Mouse (Mus musculus) hindbrain, postnatal 0 days (tissue): ENCODE results near the gene Bphl. TPM values are rescaled to one million over a fixed set of nuclear protein-coding genes. Genes with fewer than 3 reads are reported as not detected.
A peak's percentile ranks its signal among the peaks of the same experiment; 100 is the strongest.

Experiments
- ATAC-seq: fragments of 200-750 bp; cut with Nextera tagmentation; 2 replicates; pipeline ENCODE4 v1.8.0; 2017; ENCODE audit warnings: mild to moderate bottlenecking, moderate TSS enrichment, moderate library complexity
- DNase-seq: peaks from one replicate; pipeline ENCODE4 v3.0.0-alpha.2; 2015; ENCODE audit warnings: low spot score
- H3K27ac ChIP-seq: fragments of 300-500 bp; sonication (generic); 2 replicates; pipeline ENCODE4 v1.5.1; 2014; ENCODE audit warnings: mild to moderate bottlenecking
- H3K27me3 ChIP-seq: fragments of 300-500 bp; sonication (generic); 2 replicates; pipeline ENCODE4 v1.6.1; 2014; ENCODE audit warnings: low read length, mixed read lengths; ENCODE audit not compliant: insufficient read depth
- H3K36me3 ChIP-seq: fragments of 300-500 bp; sonication (generic); 2 replicates; pipeline ENCODE4 v1.6.1; 2014; ENCODE audit warnings: low read length, mixed read lengths; ENCODE audit not compliant: insufficient read depth
- H3K4me1 ChIP-seq: fragments of 300-500 bp; sonication (generic); 2 replicates; pipeline ENCODE4 v1.6.1; 2014; ENCODE audit warnings: antibody characterized with exemption, low read length, mixed read lengths; ENCODE audit not compliant: insufficient read depth
- H3K4me2 ChIP-seq: fragments of 300-500 bp; sonication (generic); 2 replicates; pipeline ENCODE4 v1.6.1; 2014; ENCODE audit warnings: low read depth, mild to moderate bottlenecking, low read length, moderate library complexity, mixed read lengths
- H3K4me3 ChIP-seq: fragments of 300-500 bp; sonication (generic); 2 replicates; pipeline ENCODE4 v1.5.1; 2014; ENCODE audit warnings: low read length
- H3K9ac ChIP-seq: fragments of 300-500 bp; sonication (generic); replicated peaks from 2 replicates; pipeline ENCODE4 v1.6.1; 2014; ENCODE audit warnings: mild to moderate bottlenecking, low read length, moderate library complexity, mixed read lengths
- H3K9me3 ChIP-seq: fragments of 300-500 bp; sonication (generic); 2 replicates; pipeline ENCODE4 v1.6.1; 2016; ENCODE audit warnings: low read length, mixed read lengths
- CTCF ChIP-seq: IDR thresholded peaks from 2 replicates; pipeline ENCODE4 v1.5.1; 2016; ENCODE audit warnings: antibody characterized with exemption, control low read depth, low read depth
- WGBS: fragments of 180-500 bp; shearing (Covaris S2); extraction: QIAGEN DNeasy Blood & Tissue Kit; methylation state at CpG from one replicate; pipeline ENCODE4 v1.1.7; 2014; 5-methylcytosine and 5-hydroxymethylcytosine counted together
- polyA plus RNA-seq: library from polyadenylated mRNA; unstranded; fragments of >200 nt; fragmentation: Nextera tagmentation; extraction: Ambion mirVana; gene quantifications from 2 replicates; pipeline ENCODE4 v1.2.1, GENCODE M21; 2015
- total RNA-seq: library from RNA; depleted of rRNA; stranded (reverse); fragments of >200 nt; gene quantifications from 2 replicates; pipeline ENCODE4 v1.2.3, GENCODE M21; 2014

Gene Bphl
- total and polyA plus RNA-seq, 2 experiments from 2014 or later = 50.4 to 60.7 TPM

GRCm38 (mm10) chr13:34076561-34077491 lies 39.4 kb downstream of the Bphl start:
- Histone ChIP-seq H3K27me3 (no peaks in the 10 kb centered on the region), H3K4me1 (no peaks in the 10 kb centered on the region), H3K9me3 (no peaks in the 10 kb centered on the region), H3K36me3 (no peaks in the 10 kb centered on the region; the same call in 1 of the 2 replicates), H3K27ac (peak overlapping the region; percentile 96), H3K9ac (peak overlapping the region; percentile 97), H3K4me2 (peak overlapping the region; percentile 78), H3K4me3 (peak overlapping the region; percentile 91)
- no peak for TF ChIP-seq CTCF
- peak; percentile 78 for DNase-seq
- WGBS = 12% methylated on average over 20 of the region's 20 CpGs
- peak; percentile 76 for ATAC-seq

GRCm38 (mm10) chr13:34077492-34078271 lies 40.3 kb downstream of the Bphl start, which contains the start of gene Tubb2a:
Tubb2a (minus strand) TSS chr13:34078007.
- H3K27ac ChIP-seq = peak within 1 kb of the TSS; percentile 96
- peak within 1 kb of the TSS; percentile 97 for H3K9ac ChIP-seq
- H3K9me3 ChIP-seq = no peaks in the 10 kb centered on the region
- H3K4me3 ChIP-seq = peak within 1 kb of the TSS; percentile 91
- under 1% methylated on average over 45 of the region's 45 CpGs for WGBS
- H3K4me1 ChIP-seq = no peaks in the 10 kb centered on the region
- peak; percentile 91 for ATAC-seq
- TF ChIP-seq CTCF = peak; percentile 45
- H3K27me3 ChIP-seq = no peaks in the 10 kb centered on the region
- DNase-seq = peak; percentile 96
- peak within 1 kb of the TSS; percentile 78 for H3K4me2 ChIP-seq
- no peaks in the 10 kb centered on the region; the same call in 1 of the 2 replicates for H3K36me3 ChIP-seq

DNA sequence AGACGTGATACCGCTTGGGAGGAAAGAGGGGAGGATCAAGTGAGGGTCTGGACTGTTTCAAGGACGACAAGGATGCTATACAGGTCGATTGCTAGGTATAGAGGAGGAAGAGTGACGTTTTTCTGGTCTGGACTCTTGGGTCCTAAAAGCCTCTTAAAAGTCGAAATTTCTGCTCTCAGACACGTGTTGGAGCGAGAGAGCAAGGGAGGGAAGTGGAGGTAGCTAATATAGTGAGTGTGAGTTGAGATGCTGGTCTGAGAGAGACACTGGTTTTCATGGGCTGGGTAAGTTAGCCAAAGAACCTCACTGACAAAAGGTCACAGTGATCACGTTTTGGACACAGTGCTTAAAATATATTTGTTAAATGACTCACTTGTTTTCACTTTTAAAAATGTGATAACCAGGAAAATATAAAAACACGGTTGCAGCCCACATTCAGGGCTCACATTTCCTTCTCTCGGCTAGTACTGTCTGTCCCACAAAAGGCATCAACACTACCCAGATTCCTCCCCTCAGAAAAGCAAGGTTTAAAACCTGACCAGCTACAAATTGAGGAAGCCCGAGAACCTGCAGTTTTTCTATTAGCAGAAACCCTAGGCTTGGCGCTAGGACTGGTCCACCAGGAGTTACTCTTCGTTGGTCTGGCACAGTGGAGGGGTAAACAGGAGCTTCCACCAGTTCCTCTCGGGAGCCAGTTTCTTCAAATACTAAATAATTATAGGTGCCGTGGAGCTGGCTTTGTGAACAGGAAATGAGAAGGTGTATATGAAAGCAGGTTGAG lies 41.3 kb downstream of the Bphl start:
- TF ChIP-seq CTCF = no peak
- H3K4me3 ChIP-seq = peak overlapping the region; percentile 91
- H3K27me3 ChIP-seq = no peaks in the 10 kb centered on the region
- H3K36me3 ChIP-seq = no peaks in the 10 kb centered on the region; the same call in 1 of the 2 replicates
- no peaks in the 10 kb centered on the region for H3K9me3 ChIP-seq
- peak overlapping the region; percentile 97 for H3K9ac ChIP-seq
- peak; percentile 16; the same call in 1 of the 2 replicates for ATAC-seq
- H3K4me2 ChIP-seq = peak overlapping the region; percentile 78
- WGBS = 40% methylated on average over 16 of the region's 16 CpGs
- peak overlapping the region; percentile 96 for H3K27ac ChIP-seq
- H3K4me1 ChIP-seq = no peaks in the 10 kb centered on the region
- DNase-seq = no peak

DNA sequence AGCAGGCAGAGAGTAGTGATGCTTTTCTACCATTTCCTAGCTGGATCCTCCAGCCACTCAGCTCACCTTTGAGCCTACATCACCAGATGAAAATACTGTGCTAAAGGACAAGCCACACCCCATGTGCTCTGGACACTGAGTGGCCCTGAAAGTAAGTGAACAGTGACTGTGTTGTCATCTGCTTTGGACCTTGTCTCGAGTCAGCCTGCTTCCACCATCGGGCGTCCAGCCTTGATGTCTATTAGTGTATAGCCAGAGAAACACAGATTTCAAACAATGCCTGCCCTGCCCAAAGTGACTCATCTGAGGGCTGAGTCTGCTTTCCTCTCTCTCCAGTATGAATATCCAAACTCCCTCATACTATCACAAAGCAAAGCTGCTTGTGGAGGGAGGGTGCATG lies 42.4 kb downstream of the Bphl start:
- H3K9me3 ChIP-seq = no peaks in the 10 kb centered on the region
- no peak overlapping the region for H3K27ac ChIP-seq
- H3K4me3 ChIP-seq = no peak overlapping the region
- H3K36me3 ChIP-seq = no peaks in the 10 kb centered on the region
- no peak overlapping the region for H3K4me2 ChIP-seq
- no peaks in the 10 kb centered on the region for H3K4me1 ChIP-seq
- TF ChIP-seq CTCF = no peak
- no peaks in the 10 kb centered on the region for H3K27me3 ChIP-seq
- no peak overlapping the region for H3K9ac ChIP-seq
- DNase-seq (no peak), ATAC-seq (no peak)
- 84% methylated on average over 3 of the region's 3 CpGs for WGBS

DNA sequence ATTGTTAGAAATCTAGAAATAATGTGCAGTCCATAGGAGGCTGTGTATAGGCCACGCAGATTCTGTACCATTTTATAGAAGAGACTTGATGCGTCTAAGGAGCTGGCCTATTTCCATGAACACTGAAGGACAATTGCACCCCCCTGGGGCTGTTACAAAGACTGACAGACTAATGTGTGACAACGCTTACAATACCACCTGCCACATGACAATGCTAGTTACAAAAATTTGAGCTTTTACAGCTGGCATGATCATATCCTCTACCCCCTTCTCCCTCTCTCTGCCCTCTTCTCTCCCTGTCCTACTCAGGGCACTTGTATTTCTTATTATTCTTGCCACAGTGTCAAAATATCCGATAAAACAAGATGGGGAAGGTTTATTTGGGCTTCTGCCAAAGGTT lies 44.5 kb downstream of the Bphl start:
- DNase-seq = no peak

GRCm38 (mm10) chr13:34084026-34084750 lies 46.8 kb downstream of the Bphl start:
- no peaks in the 10 kb centered on the region for H3K27me3 ChIP-seq
- DNase-seq (peak; percentile 34), ATAC-seq (no peak)
- no peak overlapping the region for H3K4me3 ChIP-seq
- TF ChIP-seq CTCF = no peak
- no peaks in the 10 kb centered on the region for H3K36me3 ChIP-seq
- peaks cover 21% of the 10 kb centered on the region for H3K4me1 ChIP-seq
- H3K4me2 ChIP-seq = no peak overlapping the region
- whole genome bisulfite sequencing = 58% methylated on average over 9 of the region's 9 CpGs
- no peaks in the 10 kb centered on the region for H3K9me3 ChIP-seq
- H3K9ac ChIP-seq = no peak overlapping the region
- peak overlapping the region; percentile 49 for H3K27ac ChIP-seq

More for the DNA sequence above, 44.5 kb downstream of the Bphl start:
- no peak for TF ChIP-seq CTCF
- 50% methylated on average over 4 of the region's 4 CpGs for WGBS
- ATAC-seq = no peak
- Histone ChIP-seq H3K9ac (no peak overlapping the region), H3K27ac (no peak overlapping the region), H3K4me2 (no peak overlapping the region), H3K9me3 (no peaks in the 10 kb centered on the region), H3K4me3 (no peak overlapping the region), H3K4me1 (peaks cover 4% of the 10 kb centered on the region), H3K36me3 (no peaks in the 10 kb centered on the region), H3K27me3 (no peaks in the 10 kb centered on the region)
